Mouse (Mus musculus): ENCODE data around the gene Slc6a13. TPM values are rescaled to one million over a fixed set of nuclear protein-coding genes. Genes with fewer than 3 reads are reported as not detected.
A peak's percentile ranks its signal among the peaks of the same experiment; 100 is the strongest.

The Slc6a13 gene
- total and polyA plus RNA-seq, 2 experiments from 2014 or later = 43.5 to 45.7 TPM

DNA sequence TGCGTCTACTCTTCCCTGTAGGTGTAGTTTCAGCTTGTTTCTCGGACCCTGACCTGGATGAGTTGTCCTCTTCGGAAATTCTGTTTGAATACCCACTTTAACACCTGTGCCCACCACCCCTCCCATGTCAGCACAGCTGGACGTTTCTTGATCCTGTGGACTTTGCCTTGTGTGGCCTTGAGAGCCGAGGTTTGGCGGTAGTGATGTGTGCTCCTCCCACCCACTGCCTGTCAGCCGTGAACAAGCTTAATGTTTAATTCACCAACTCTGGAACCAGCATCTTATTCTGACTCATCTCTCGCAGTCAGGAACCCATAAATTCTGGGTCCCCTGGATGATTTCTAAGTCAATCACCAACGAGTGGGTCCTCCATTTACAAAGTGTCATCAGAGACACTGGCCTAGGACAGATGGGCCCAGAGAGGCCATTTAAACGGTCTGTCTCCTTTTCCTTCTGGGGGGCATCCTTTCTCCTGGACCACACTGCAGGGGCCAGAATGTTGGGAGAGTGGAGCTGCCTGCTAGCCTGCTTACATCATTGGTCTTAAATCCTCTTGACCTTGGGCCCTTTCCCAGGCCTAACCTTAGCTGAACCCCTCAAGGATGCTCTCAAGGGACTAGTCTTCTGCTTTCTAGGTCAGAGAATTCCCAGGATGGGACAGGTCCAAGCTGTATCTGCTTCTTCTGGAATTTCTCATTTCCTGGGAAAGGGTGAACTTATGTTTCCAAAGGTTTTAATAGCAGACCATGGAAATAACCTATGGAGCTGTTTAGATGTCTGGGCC lies 71.4 kb downstream of the Slc6a13 start:
- no peak for TF ChIP-seq CTCF (IDR thresholded peaks at IDR 0.05; ENCODE audit: low read depth)
- WGBS = 75% methylated on average over 10 of the region's 10 CpGs
- DNase-seq (no peak), ATAC-seq (no peak)
- H3K36me3 ChIP-seq (ENCODE audit: insufficient read depth) = no peaks in the 10 kb centered on the region
- H3K9ac ChIP-seq = no peak overlapping the region
- no peak overlapping the region for H3K4me2 ChIP-seq (ENCODE audit: low read depth)
- H3K9me3 ChIP-seq (ENCODE audit: low read length) = no peaks in the 10 kb centered on the region
- no peaks in the 10 kb centered on the region for H3K27me3 ChIP-seq (ENCODE audit: insufficient read depth, low read length)
- no peak overlapping the region for H3K4me3 ChIP-seq (ENCODE audit: low read depth, low read length)
- no peak overlapping the region for H3K27ac ChIP-seq (ENCODE audit: low read depth, low read length)
- H3K4me1 ChIP-seq (ENCODE audit: insufficient read depth) = no peaks in the 10 kb centered on the region

DNA sequence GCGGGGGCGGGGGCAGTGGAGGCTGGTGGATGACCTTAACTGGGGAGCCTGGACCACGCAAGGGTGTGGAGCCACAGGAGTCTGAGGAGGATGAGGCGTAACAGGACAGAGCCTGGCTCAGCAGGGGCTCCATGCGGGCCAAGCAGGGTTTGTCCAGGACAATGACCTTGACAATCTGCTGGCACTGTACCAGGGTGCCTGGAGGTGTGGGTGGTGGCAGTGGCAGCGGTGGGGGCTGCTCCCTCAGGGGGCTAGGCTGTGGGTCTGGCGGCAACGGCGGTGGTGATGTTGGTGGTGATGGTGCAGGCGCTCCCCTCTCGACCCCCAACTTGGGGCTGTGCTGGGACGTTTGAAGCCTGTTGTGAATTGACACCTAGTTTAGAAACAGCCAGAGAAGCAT lies 76.1 kb downstream of the Slc6a13 start:
- Histone ChIP-seq H3K9ac (no peak overlapping the region), H3K4me2 (ENCODE audit: low read depth) (no peak overlapping the region), H3K4me3 (ENCODE audit: low read depth, low read length) (no peak overlapping the region), H3K27me3 (ENCODE audit: insufficient read depth, low read length) (no peaks in the 10 kb centered on the region), H3K4me1 (ENCODE audit: insufficient read depth) (no peaks in the 10 kb centered on the region), H3K9me3 (ENCODE audit: low read length) (no peaks in the 10 kb centered on the region), H3K36me3 (ENCODE audit: insufficient read depth) (no peaks in the 10 kb centered on the region), H3K27ac (ENCODE audit: low read depth, low read length) (no peak overlapping the region)
- no peak for TF ChIP-seq CTCF (IDR thresholded peaks at IDR 0.05; ENCODE audit: low read depth)
- WGBS = 85% methylated on average over 12 of the region's 12 CpGs
- no peak for DNase-seq
- no peak for ATAC-seq

DNA sequence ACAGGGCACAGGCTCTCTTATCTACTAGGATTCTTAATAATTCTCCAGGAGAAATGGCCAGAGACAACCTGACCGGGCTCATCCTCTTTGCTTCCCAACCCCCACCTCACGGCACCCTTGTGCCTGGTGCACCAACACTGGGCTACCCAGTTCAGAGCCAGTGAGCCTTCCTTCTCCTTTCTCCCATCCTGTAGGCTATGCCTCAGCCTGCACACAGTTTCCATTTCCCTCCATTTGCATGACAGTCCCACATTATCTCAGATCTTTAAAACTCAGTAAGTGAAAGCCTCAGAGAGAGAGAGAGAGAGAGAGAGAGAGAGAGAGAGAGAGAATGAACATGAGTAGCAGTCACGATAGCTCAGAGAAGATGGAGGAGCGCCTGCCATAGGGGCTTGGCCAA lies 78.2 kb downstream of the Slc6a13 start:
- ATAC-seq = peak; percentile 49
- TF ChIP-seq CTCF (IDR thresholded peaks at IDR 0.05; ENCODE audit: low read depth) = no peak

DNA sequence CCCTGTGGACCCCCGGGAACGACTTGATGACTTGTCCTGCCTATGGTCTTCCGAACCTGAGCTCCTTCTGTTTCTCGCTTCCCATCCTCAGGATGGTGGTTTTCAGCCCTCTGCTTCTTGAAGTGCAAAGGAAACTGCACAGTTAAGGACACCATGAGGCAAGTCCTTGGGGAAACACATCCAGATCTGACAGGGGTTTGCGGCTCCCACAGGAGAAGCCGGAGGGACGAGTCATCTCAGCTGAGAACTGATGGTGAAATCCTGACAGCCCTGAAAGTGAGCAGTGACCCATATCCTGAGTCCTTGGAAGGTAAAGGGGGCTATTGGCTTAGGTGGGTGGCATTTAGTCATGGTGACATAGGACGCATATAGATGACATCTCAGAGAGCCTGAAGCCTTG lies 80.5 kb downstream of the Slc6a13 start:
- Histone ChIP-seq H3K27me3 (ENCODE audit: insufficient read depth, low read length) (no peaks in the 10 kb centered on the region), H3K27ac (ENCODE audit: low read depth, low read length) (no peak overlapping the region), H3K4me3 (ENCODE audit: low read depth, low read length) (no peak overlapping the region), H3K36me3 (ENCODE audit: insufficient read depth) (peaks cover 10% of the 10 kb centered on the region; the same call in 1 of the 2 replicates), H3K4me1 (ENCODE audit: insufficient read depth) (no peaks in the 10 kb centered on the region), H3K9me3 (ENCODE audit: low read length) (no peaks in the 10 kb centered on the region), H3K9ac (no peak overlapping the region), H3K4me2 (ENCODE audit: low read depth) (no peak overlapping the region)
- ATAC-seq = no peak
- no peak for DNase-seq
- WGBS = 90% methylated on average over 8 of the region's 8 CpGs
- no peak for TF ChIP-seq CTCF (IDR thresholded peaks at IDR 0.05; ENCODE audit: low read depth)

More for the DNA sequence above, 78.2 kb downstream of the Slc6a13 start:
- H3K4me2 ChIP-seq (ENCODE audit: low read depth) = no peak overlapping the region
- DNase-seq = no peak
- H3K9ac ChIP-seq = no peak overlapping the region
- no peak overlapping the region for H3K4me3 ChIP-seq (ENCODE audit: low read depth, low read length)
- peaks cover 2% of the 10 kb centered on the region; the same call in 1 of the 2 replicates for H3K36me3 ChIP-seq (ENCODE audit: insufficient read depth)
- no peak overlapping the region for H3K27ac ChIP-seq (ENCODE audit: low read depth, low read length)
- 55% methylated on average over 4 of the region's 4 CpGs for WGBS
- H3K27me3 ChIP-seq (ENCODE audit: insufficient read depth, low read length) = no peaks in the 10 kb centered on the region
- no peaks in the 10 kb centered on the region for H3K9me3 ChIP-seq (ENCODE audit: low read length)
- no peaks in the 10 kb centered on the region for H3K4me1 ChIP-seq (ENCODE audit: insufficient read depth)

DNA sequence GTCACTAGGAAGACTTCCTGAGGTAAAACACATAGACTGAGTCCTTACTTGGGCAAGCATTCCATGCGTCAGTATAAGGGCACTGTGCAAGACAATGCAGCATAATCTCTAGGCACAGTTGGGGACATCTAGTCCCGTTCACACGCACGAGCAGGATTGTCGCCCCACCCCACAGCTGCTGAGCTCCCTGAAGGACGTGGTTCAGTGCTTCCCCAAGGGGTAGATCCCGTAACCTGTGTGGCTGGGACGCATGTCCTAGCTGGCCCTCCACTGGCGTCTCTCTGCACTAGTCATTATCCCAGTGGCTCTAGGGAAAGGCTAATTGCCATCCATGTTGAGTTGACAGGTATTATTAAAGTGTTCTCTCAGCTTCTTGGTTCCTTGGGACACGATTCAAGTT lies 82.0 kb downstream of the Slc6a13 start:
- TF ChIP-seq CTCF (IDR thresholded peaks at IDR 0.05; ENCODE audit: low read depth) = no peak
- no peak for DNase-seq
- 48% methylated on average over 10 of the region's 10 CpGs for WGBS

DNA sequence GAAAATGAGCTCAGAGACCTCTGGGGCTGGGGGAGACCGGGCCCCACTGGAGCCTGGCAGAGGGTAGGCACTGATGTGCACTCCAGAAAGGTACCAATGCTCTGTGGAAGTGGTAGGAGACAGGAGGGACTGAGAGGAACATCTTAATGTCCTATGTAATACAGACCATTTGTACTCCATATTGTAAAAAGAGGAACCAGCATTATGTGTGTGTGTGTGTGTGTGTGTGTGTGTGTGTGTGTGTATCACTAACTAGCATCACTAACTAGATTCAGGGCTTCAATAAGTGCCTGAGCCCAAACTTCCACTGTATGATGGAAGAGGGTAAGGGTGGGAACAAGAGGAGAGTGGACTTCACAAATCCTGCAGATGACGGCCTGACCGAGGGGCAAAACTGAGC lies 85.4 kb downstream of the Slc6a13 start:
- H3K4me2 ChIP-seq (ENCODE audit: low read depth) = no peak overlapping the region
- H3K9ac ChIP-seq = no peak overlapping the region
- ATAC-seq (no peak), DNase-seq (no peak)
- H3K36me3 ChIP-seq (ENCODE audit: insufficient read depth) = peaks cover 10% of the 10 kb centered on the region; the same call in 1 of the 2 replicates
- H3K9me3 ChIP-seq (ENCODE audit: low read length) = no peaks in the 10 kb centered on the region
- no peak for TF ChIP-seq CTCF (IDR thresholded peaks at IDR 0.05; ENCODE audit: low read depth)
- H3K27ac ChIP-seq (ENCODE audit: low read depth, low read length) = no peak overlapping the region
- H3K4me1 ChIP-seq (ENCODE audit: insufficient read depth) = no peaks in the 10 kb centered on the region
- no peaks in the 10 kb centered on the region for H3K27me3 ChIP-seq (ENCODE audit: insufficient read depth, low read length)
- no peak overlapping the region for H3K4me3 ChIP-seq (ENCODE audit: low read depth, low read length)
- WGBS = 75% methylated on average over 3 of the region's 3 CpGs

More for the DNA sequence above, 82.0 kb downstream of the Slc6a13 start:
- Histone ChIP-seq H3K36me3 (ENCODE audit: insufficient read depth) (peaks cover 10% of the 10 kb centered on the region; the same call in 1 of the 2 replicates), H3K9me3 (ENCODE audit: low read length) (no peaks in the 10 kb centered on the region), H3K27me3 (ENCODE audit: insufficient read depth, low read length) (no peaks in the 10 kb centered on the region), H3K27ac (ENCODE audit: low read depth, low read length) (no peak overlapping the region), H3K4me2 (ENCODE audit: low read depth) (no peak overlapping the region), H3K9ac (no peak overlapping the region), H3K4me3 (ENCODE audit: low read depth, low read length) (no peak overlapping the region), H3K4me1 (ENCODE audit: insufficient read depth) (no peaks in the 10 kb centered on the region)
- no peak for ATAC-seq

Small RNA genes lying within 50 kb of the gene (microRNA-seq; reads per million reads assigned to microRNA genes)
- gene Gm24855 = 0 reads per million in 2 experiments

Other genes starting within 250 kb of the Slc6a13 start
- 59.3 and 78.7 TPM in 2 replicates for gene Mical3, start 169.2 kb upstream of the Slc6a13 start, total RNA-seq (2014; rRNA removed)
- gene Mical3, start 169.2 kb upstream of the Slc6a13 start, polyA plus RNA-seq (2015; fragmentation: Nextera tagmentation; extraction: Ambion mirVana) = 9.3 and 17.5 TPM in 2 replicates
- gene Pex26, start 116.6 kb upstream of the Slc6a13 start, total RNA-seq (2014; rRNA removed) = 25.9 and 31.0 TPM in 2 replicates
- gene Pex26, start 116.6 kb upstream of the Slc6a13 start, polyA plus RNA-seq (2015; fragmentation: Nextera tagmentation; extraction: Ambion mirVana) = 11.1 and 12.3 TPM in 2 replicates
- gene Tuba8, start 89.5 kb upstream of the Slc6a13 start, total RNA-seq (2014; rRNA removed) = 0.31 and 0.86 TPM in 2 replicates
- 1.1 and 1.2 TPM in 2 replicates for gene Tuba8, start 89.5 kb upstream of the Slc6a13 start, polyA plus RNA-seq (2015; fragmentation: Nextera tagmentation; extraction: Ambion mirVana)
- gene Usp18, start 54.3 kb upstream of the Slc6a13 start, total RNA-seq (2014; rRNA removed) = 1.7 and 2.5 TPM in 2 replicates
- 3.0 and 3.4 TPM in 2 replicates for gene Usp18, start 54.3 kb upstream of the Slc6a13 start, polyA plus RNA-seq (2015; fragmentation: Nextera tagmentation; extraction: Ambion mirVana)
- 5.0 and 5.6 TPM in 2 replicates for gene Slc6a12, start 42.8 kb downstream of the Slc6a13 start, total RNA-seq (2014; rRNA removed)
- 2.1 and 2.8 TPM in 2 replicates for gene Slc6a12, start 42.8 kb downstream of the Slc6a13 start, polyA plus RNA-seq (2015; fragmentation: Nextera tagmentation; extraction: Ambion mirVana)
- 21.0 and 32.4 TPM in 2 replicates for gene Iqsec3, start 173.5 kb downstream of the Slc6a13 start, total RNA-seq (2014; rRNA removed)
- 3.9 and 6.8 TPM in 2 replicates for gene Iqsec3, start 173.5 kb downstream of the Slc6a13 start, polyA plus RNA-seq (2015; fragmentation: Nextera tagmentation; extraction: Ambion mirVana)